9 mouse cellular contexts compared by ENCODE assay signal in the genomic region with DNA sequence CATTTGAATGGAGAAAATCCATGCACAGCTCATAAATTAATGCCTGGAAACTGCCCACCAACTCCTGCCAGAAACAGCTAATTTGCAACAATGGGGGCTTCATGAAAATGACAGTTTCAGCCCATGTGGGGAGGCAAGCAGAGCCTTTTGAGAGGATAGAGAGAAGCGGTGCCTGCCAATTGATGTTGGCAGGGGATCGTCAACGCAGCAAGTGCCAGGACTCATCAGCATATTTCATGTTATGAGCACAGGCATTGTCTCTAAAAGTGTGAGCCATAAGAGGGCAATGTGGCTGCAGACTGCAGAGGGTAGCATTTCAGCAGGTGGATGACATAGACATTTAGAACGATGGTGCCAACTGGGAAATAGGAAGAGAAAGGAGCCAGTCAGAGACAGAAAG.
DNase-seq lines count a peak whose midpoint lies in the region; ATAC-seq and TF ChIP-seq lines count a peak whose summit lies in the region.
"Had no signal": no experiment of that assay in that cellular context is flagged by ENCODE, and none has a peak within 500 bp of the region (broad histone marks: within the 10 kb centered on the region; RNA-seq: fewer than 3 reads in every experiment).

No protein-coding gene starts in this region.

- H3K4me3 ChIP-seq in embryonic facial prominence, embryonic 14.5 days (ENCODE audit: low read depth, low read length) = no peak overlapping the region
- H3K4me3 ChIP-seq in embryonic facial prominence, embryonic 10.5 days = no peak overlapping the region
- no peak overlapping the region for H3K4me3 ChIP-seq in neural tube, embryonic 14.5 days (ENCODE audit: low read depth, low read length)
- no peak overlapping the region for H3K4me3 ChIP-seq in stomach, postnatal 0 days (ENCODE audit: low read depth, low read length)

- H3K27ac ChIP-seq in embryonic facial prominence, embryonic 14.5 days (replicated peaks; ENCODE audit: low read depth, low read length) = no peak overlapping the region
- H3K27ac ChIP-seq in embryonic facial prominence, embryonic 10.5 days (replicated peaks) = no peak overlapping the region
- no peak overlapping the region for H3K27ac ChIP-seq in neural tube, embryonic 14.5 days (ENCODE audit: low read depth, low read length)
- no peak overlapping the region for H3K27ac ChIP-seq in stomach, postnatal 0 days (replicated peaks)
- H3K27ac ChIP-seq: kidney, postnatal 0 days had no signal

- H3K9me3 ChIP-seq in embryonic facial prominence, embryonic 14.5 days (ENCODE audit: control insufficient read depth, low read length) = no peaks in the 10 kb centered on the region
- no peaks in the 10 kb centered on the region for H3K9me3 ChIP-seq in embryonic facial prominence, embryonic 10.5 days
- H3K9me3 ChIP-seq in neural tube, embryonic 14.5 days (ENCODE audit: control insufficient read depth, low read length) = no peaks in the 10 kb centered on the region
- no peaks in the 10 kb centered on the region for H3K9me3 ChIP-seq in stomach, postnatal 0 days (ENCODE audit: control insufficient read depth, low read length)

- H3K4me2 ChIP-seq in embryonic facial prominence, embryonic 14.5 days (ENCODE audit: low read depth, low read length) = no peak overlapping the region
- H3K4me2 ChIP-seq in neural tube, embryonic 14.5 days (ENCODE audit: low read depth, low read length) = no peak overlapping the region
- no peak overlapping the region for H3K4me2 ChIP-seq in stomach, postnatal 0 days (replicated peaks; ENCODE audit: low read depth)

- 72% methylated on average over 4 of the region's 4 CpGs for WGBS in embryonic facial prominence, embryonic 14.5 days
- WGBS in embryonic facial prominence, embryonic 10.5 days = 82% methylated on average over 4 of the region's 4 CpGs
- WGBS in neural tube, embryonic 14.5 days = 26% methylated on average over 4 of the region's 4 CpGs
- 64% methylated on average over 4 of the region's 4 CpGs for WGBS in stomach, postnatal 0 days

- H3K27me3 ChIP-seq in embryonic facial prominence, embryonic 14.5 days (replicated peaks; ENCODE audit: control insufficient read depth, insufficient read depth, low read length) = no peaks in the 10 kb centered on the region
- H3K27me3 ChIP-seq in embryonic facial prominence, embryonic 10.5 days (replicated peaks; ENCODE audit: low read depth, poor library complexity, severe bottlenecking) = no peaks in the 10 kb centered on the region
- no peaks in the 10 kb centered on the region for H3K27me3 ChIP-seq in neural tube, embryonic 14.5 days (ENCODE audit: control insufficient read depth, insufficient read depth, low read length)
- H3K27me3 ChIP-seq in stomach, postnatal 0 days (ENCODE audit: control insufficient read depth, insufficient read depth, low read length) = no peaks in the 10 kb centered on the region

- TF ChIP-seq CTCF in stomach, postnatal 0 days (IDR thresholded peaks at IDR 0.05; ENCODE audit: low read depth) = no peak

- no peak for ATAC-seq in embryonic facial prominence, embryonic 14.5 days (ENCODE audit: low read depth)
- ATAC-seq in neural tube, embryonic 14.5 days (ENCODE audit: low read depth) = peak; percentile 89
- no peak for ATAC-seq in inflammation-experienced regulatory T-cells, adult 6 months
- ATAC-seq in CD4-positive, CD25-positive, alpha-beta regulatory T cell, adult 4 months = no peak
- ATAC-seq in stomach, postnatal 0 days (ENCODE audit: low FRiP score, low TSS enrichment) = no peak

- H3K36me3 ChIP-seq in embryonic facial prominence, embryonic 14.5 days (ENCODE audit: control insufficient read depth, insufficient read depth, low read length) = no peaks in the 10 kb centered on the region
- no peaks in the 10 kb centered on the region for H3K36me3 ChIP-seq in embryonic facial prominence, embryonic 10.5 days (replicated peaks)
- no peaks in the 10 kb centered on the region for H3K36me3 ChIP-seq in neural tube, embryonic 14.5 days (ENCODE audit: control insufficient read depth, insufficient read depth, low read length)
- no peaks in the 10 kb centered on the region for H3K36me3 ChIP-seq in stomach, postnatal 0 days (ENCODE audit: control insufficient read depth, insufficient read depth, low read length)

- H3K4me1 ChIP-seq in embryonic facial prominence, embryonic 14.5 days (ENCODE audit: control insufficient read depth, insufficient read depth, low read length) = peaks cover 8% of the 10 kb centered on the region
- H3K4me1 ChIP-seq in embryonic facial prominence, embryonic 10.5 days = peaks cover 6% of the 10 kb centered on the region
- no peaks in the 10 kb centered on the region for H3K4me1 ChIP-seq in neural tube, embryonic 14.5 days (ENCODE audit: control insufficient read depth, insufficient read depth, low read length)
- H3K4me1 ChIP-seq in stomach, postnatal 0 days (replicated peaks; ENCODE audit: control insufficient read depth, insufficient read depth) = no peaks in the 10 kb centered on the region

- H3K9ac ChIP-seq in embryonic facial prominence, embryonic 14.5 days (ENCODE audit: low read depth, low read length) = no peak overlapping the region
- no peak overlapping the region for H3K9ac ChIP-seq in neural tube, embryonic 14.5 days (replicated peaks; ENCODE audit: low read depth, low read length)
- H3K9ac ChIP-seq in stomach, postnatal 0 days (ENCODE audit: low read length) = no peak overlapping the region

- TF ChIP-seq EP300 in stomach, postnatal 0 days (optimal IDR thresholded peaks at IDR 0.05) = no peak

- peak; percentile 57 for DNase-seq in embryonic facial prominence, embryonic 14.5 days (ENCODE audit: low spot score)
- no peak for DNase-seq in embryonic facial prominence, embryonic 10.5 days (ENCODE audit: low spot score)
- peak; percentile 32 to 39 for DNase-seq in cerebellum, postnatal 36 days
- DNase-seq in layer of hippocampus, adult 9-10 months (ENCODE audit: low spot score) = peak; percentile 18
- DNase-seq in stomach, postnatal 0 days (ENCODE audit: low spot score) = no peak

Comparison
In these comparisons a context has a peak if more than half of its experiments do, and no peak if none do; other contexts are left out.
1. DNase-seq: peak in embryonic facial prominence, embryonic 14.5 days (single experiment), cerebellum, postnatal 36 days (2 of 2) and layer of hippocampus, adult 9-10 months (single experiment); none in embryonic facial prominence, embryonic 10.5 days (single experiment) and stomach, postnatal 0 days (single experiment).